ENCODE assay signal across 19 mouse cellular contexts in the genomic region with DNA sequence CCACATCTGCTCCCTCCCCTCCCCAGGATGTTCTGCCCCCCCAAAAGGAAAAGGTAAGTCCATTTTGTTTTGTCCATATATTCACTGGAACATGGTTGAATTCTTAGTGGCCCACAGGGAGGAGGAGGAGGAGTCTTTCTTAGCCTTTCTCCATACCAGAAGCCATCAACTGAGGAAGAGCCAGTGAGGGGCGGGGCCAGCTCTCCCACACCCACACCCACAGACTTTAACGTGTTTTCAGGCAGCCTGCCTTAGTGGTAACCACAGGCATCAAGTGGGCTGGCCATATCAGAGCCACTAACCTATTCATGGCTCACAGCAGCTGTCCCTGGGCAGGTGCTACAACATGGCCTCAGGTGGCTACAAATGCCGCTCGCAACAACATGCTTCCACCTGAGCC. TPM values are rescaled to one million over a fixed set of nuclear protein-coding genes. Genes with fewer than 3 reads are reported as not detected.
DNase-seq lines count a peak whose midpoint lies in the region; ATAC-seq lines count a peak whose summit lies in the region.
"Had no signal": no experiment of that assay in that cellular context is flagged by ENCODE, and none has a peak within 500 bp of the region (broad histone marks: within the 10 kb centered on the region; RNA-seq: fewer than 3 reads in every experiment).

No protein-coding gene starts in this region.

- DNase-seq in 416B (ENCODE audit: low read depth), result peak; percentile 66
- peak; percentile 76 to 78 for DNase-seq in spleen, postnatal 36 days (ENCODE audit: low spot score in 2 of 2)
- no peak for DNase-seq in cerebellum, postnatal 14 days
- DNase-seq in cerebellum, adult 18-20 months, result no peak
- DNase-seq in forebrain, embryonic 14.5 days (ENCODE audit: low spot score), result no peak
- DNase-seq in layer of hippocampus, adult 9-10 months (ENCODE audit: low spot score), result no peak
- DNase-seq: adrenal gland, postnatal 14 days; cerebellum, postnatal 10 days; kidney, adult 8-10 months; lung, adult 2 months; midbrain, embryonic 14.5 days; right cerebral cortex, postnatal 14 days had no signal

- ATAC-seq in CD4-positive, CD25-positive, alpha-beta regulatory T cell, adult 4 months, result peak; percentile 25
- ATAC-seq in inflammation-experienced regulatory T-cells, adult 6 months, result peak; percentile 26
- ATAC-seq in forebrain, embryonic 14.5 days, result no peak
- ATAC-seq: hindbrain, embryonic 16.5 days had no signal

- H3K27ac ChIP-seq in forebrain, embryonic 14.5 days (ENCODE audit: low read depth, low read length), result no peak overlapping the region
- H3K27ac ChIP-seq: left cerebral cortex, adult 2 months had no signal

- 71% methylated on average over 4 of the region's 4 CpGs for WGBS in forebrain, embryonic 14.5 days

- H3K27me3 ChIP-seq in forebrain, embryonic 14.5 days (replicated peaks; ENCODE audit: control insufficient read depth, insufficient read depth, low read length), result peaks cover 17% of the 10 kb centered on the region

- no peaks in the 10 kb centered on the region for H3K4me1 ChIP-seq in forebrain, embryonic 14.5 days (ENCODE audit: control insufficient read depth, insufficient read depth, low read length)

- H3K9me3 ChIP-seq in forebrain, embryonic 14.5 days (replicated peaks; ENCODE audit: control insufficient read depth, low read length), result no peaks in the 10 kb centered on the region

- H3K4me3 ChIP-seq in forebrain, embryonic 14.5 days (ENCODE audit: low read depth, low read length), result no peak overlapping the region
- H3K4me3 ChIP-seq: left cerebral cortex, adult 2 months had no signal

- H3K36me3 ChIP-seq in forebrain, embryonic 14.5 days (ENCODE audit: control insufficient read depth, insufficient read depth, low read length), result no peaks in the 10 kb centered on the region

- no peak overlapping the region for H3K9ac ChIP-seq in forebrain, embryonic 14.5 days (ENCODE audit: low read length)

- H3K4me2 ChIP-seq in forebrain, embryonic 14.5 days (ENCODE audit: low read length), result no peak overlapping the region

RNA-seq across cellular contexts. Expression of a gene that starts 0.4 kb away (rescaled TPM):
- polyA plus RNA-seq in CD4-positive, CD25-positive, alpha-beta regulatory T cell, adult 4 months (2017; shearing (Covaris generic)), result under 1 TPM; 0.22 to 0.42 TPM
- polyA plus RNA-seq in inflammation-experienced regulatory T-cells, adult 6 months (2017; shearing (Covaris generic)), result under 1 TPM in 2 of 3 experiments, not detected in 1; 0.21 to 0.35 TPM
- polyA plus RNA-seq in forebrain, embryonic 14.5 days (2014; fragmentation: Nextera tagmentation; extraction: Ambion mirVana), result not detected in 2 replicates
- polyA plus RNA-seq: gonadal fat pad, adult 2 months; heart, postnatal 0 days; hindbrain, embryonic 16.5 days; lung, adult 2 months; midbrain, embryonic 14.5 days; neural tube, embryonic 14.5 days had no signal

RNA-seq across cellular contexts. Expression of a gene that starts 2.9 kb away (rescaled TPM):
- 10 to 100 TPM; 20.1 to 45.4 TPM for polyA plus RNA-seq in CD4-positive, CD25-positive, alpha-beta regulatory T cell, adult 4 months (2017; shearing (Covaris generic))
- polyA plus RNA-seq in inflammation-experienced regulatory T-cells, adult 6 months (2017; shearing (Covaris generic)), result 10 to 100 TPM; 26.0 to 29.5 (median 27.9) TPM
- 5.6 and 7.4 TPM in 2 replicates for polyA plus RNA-seq in forebrain, embryonic 14.5 days (2014; fragmentation: Nextera tagmentation; extraction: Ambion mirVana)

RNA-seq across cellular contexts. Expression of a gene that starts 24.2 kb away (rescaled TPM):
- polyA plus RNA-seq in CD4-positive, CD25-positive, alpha-beta regulatory T cell, adult 4 months (2017; shearing (Covaris generic)), result not detected
- polyA plus RNA-seq in inflammation-experienced regulatory T-cells, adult 6 months (2017; shearing (Covaris generic)), result under 1 TPM in 1 of 3 experiments, not detected in 2; 0.13 TPM
- 0.36 and 0.43 TPM in 2 replicates for polyA plus RNA-seq in forebrain, embryonic 14.5 days (2014; fragmentation: Nextera tagmentation; extraction: Ambion mirVana)

Comparison
In these comparisons a context has a peak if more than half of its experiments do, and no peak if none do; other contexts are left out.
1. DNase-seq: peak in 416B (single experiment) and spleen, postnatal 36 days (2 of 2); none in cerebellum, postnatal 14 days (0 of 2), cerebellum, adult 18-20 months (0 of 2), forebrain, embryonic 14.5 days (single experiment) and layer of hippocampus, adult 9-10 months (single experiment).